Mouse (Mus musculus): ENCODE results near the gene Arhgdig. TPM values are rescaled to one million over a fixed set of nuclear protein-coding genes. Genes with fewer than 3 reads are reported as not detected.
"Not testable (repeated sequence)": the region's sequence is repeated elsewhere in the genome, so short reads cannot be mapped to it uniquely, and the experiment has no call there.

Arhgdig gene
- polyA plus RNA-seq, 1 experiment from 2014 or later = 14.4 TPM

- H3K4me3 ChIP-seq (replicated peaks) = no peak overlapping the region
- no peaks in the 10 kb centered on the region for H3K9me3 ChIP-seq (replicated peaks)
- no peaks in the 10 kb centered on the region for H3K4me1 ChIP-seq (replicated peaks)
- no peak overlapping the region for H3K4me2 ChIP-seq
- no peak for ATAC-seq (ENCODE audit: insufficient read depth)
- no peak overlapping the region for H3K27ac ChIP-seq (replicated peaks)
- H3K27me3 ChIP-seq = no peaks in the 10 kb centered on the region
- H3K9ac ChIP-seq = no peak overlapping the region
- H3K36me3 ChIP-seq (replicated peaks) = peaks cover 52% of the 10 kb centered on the region
These were observed 29.0 kb downstream of the Arhgdig start for GRCm38 (mm10) chr17:26178611-26179010.

- ATAC-seq (ENCODE audit: insufficient read depth); H3K27ac ChIP-seq (replicated peaks); H3K4me3 ChIP-seq (replicated peaks); H3K9ac ChIP-seq; H3K9me3 ChIP-seq (replicated peaks); H3K4me1 ChIP-seq (replicated peaks); H3K4me2 ChIP-seq; H3K27me3 ChIP-seq: not testable (repeated sequence)
- WGBS (ENCODE audit: insufficient replicate concordance) = 65% methylated on average over 2 of the region's 2 CpGs
- peaks cover 36% of the 10 kb centered on the region for H3K36me3 ChIP-seq (replicated peaks)
These were observed 32.3 kb downstream of the Arhgdig start for GRCm38 (mm10) chr17:26175248-26175647.

GRCm38 (mm10) chr17:26168039-26168438 lies 39.5 kb downstream of the Arhgdig start:
- H3K27ac ChIP-seq (replicated peaks) = no peak overlapping the region
- H3K27me3 ChIP-seq = no peaks in the 10 kb centered on the region
- H3K9ac ChIP-seq = no peak overlapping the region
- no peaks in the 10 kb centered on the region for H3K9me3 ChIP-seq (replicated peaks)
- no peak for ATAC-seq (ENCODE audit: insufficient read depth)
- H3K4me1 ChIP-seq (replicated peaks) = 0 out of 2 replicates have a peak, but pooled peaks cover 3% of the 10 kb centered on the region
- peaks cover 5% of the 10 kb centered on the region; the same call in 1 of the 2 replicates for H3K36me3 ChIP-seq (replicated peaks)
- 15% methylated on average over 2 of the region's 2 CpGs for WGBS (ENCODE audit: insufficient replicate concordance)
- H3K4me2 ChIP-seq = no peak overlapping the region
- no peak overlapping the region for H3K4me3 ChIP-seq (replicated peaks)

GRCm38 (mm10) chr17:26162736-26163135 lies 44.9 kb downstream of the Arhgdig start:
- Histone ChIP-seq H3K9ac (no peak overlapping the region), H3K27me3 (no peaks in the 10 kb centered on the region), H3K27ac (replicated peaks) (no peak overlapping the region), H3K36me3 (replicated peaks) (peaks cover 5% of the 10 kb centered on the region; the same call in 1 of the 2 replicates), H3K4me3 (replicated peaks) (no peak overlapping the region), H3K4me2 (no peak overlapping the region), H3K4me1 (replicated peaks) (no peaks in the 10 kb centered on the region), H3K9me3 (replicated peaks) (no peaks in the 10 kb centered on the region)
- 83% methylated on average over 1 of the region's 1 CpGs for WGBS (ENCODE audit: insufficient replicate concordance)
- no peak for ATAC-seq (ENCODE audit: insufficient read depth)

- Histone ChIP-seq H3K4me1 (replicated peaks) (no peaks in the 10 kb centered on the region), H3K9ac (no peak overlapping the region), H3K4me3 (replicated peaks) (no peak overlapping the region), H3K9me3 (replicated peaks) (no peaks in the 10 kb centered on the region), H3K4me2 (no peak overlapping the region), H3K27ac (replicated peaks) (no peak overlapping the region), H3K27me3 (no peaks in the 10 kb centered on the region), H3K36me3 (replicated peaks) (peaks cover 64% of the 10 kb centered on the region)
- ATAC-seq (ENCODE audit: insufficient read depth) = no peak
- WGBS (ENCODE audit: insufficient replicate concordance) = 68% methylated on average over 2 of the region's 2 CpGs
These were observed 55.5 kb downstream of the Arhgdig start for GRCm38 (mm10) chr17:26151886-26152630.

Other genes with a start within 250 kb of the Arhgdig start
- 9.7 and 11.4 TPM in 2 replicates for gene Capn15, start 222.0 kb downstream of the Arhgdig start, polyA plus RNA-seq (2015; fragmentation: Nextera tagmentation; extraction: Ambion mirVana)
- 2.1 and 2.3 TPM in 2 replicates for gene Rab11fip3, start 138.2 kb downstream of the Arhgdig start, polyA plus RNA-seq (2015; fragmentation: Nextera tagmentation; extraction: Ambion mirVana)
- gene Decr2, start 117.4 kb downstream of the Arhgdig start, polyA plus RNA-seq (2015; fragmentation: Nextera tagmentation; extraction: Ambion mirVana) = 14.7 and 17.2 TPM in 2 replicates
- 34.6 and 35.5 TPM in 2 replicates for gene Nme4, start 112.2 kb downstream of the Arhgdig start, polyA plus RNA-seq (2015; fragmentation: Nextera tagmentation; extraction: Ambion mirVana)
- gene Tmem8, start 94.5 kb downstream of the Arhgdig start, polyA plus RNA-seq (2015; fragmentation: Nextera tagmentation; extraction: Ambion mirVana) = 1.5 and 1.7 TPM in 2 replicates
- gene Mrpl28, start 84.3 kb downstream of the Arhgdig start, polyA plus RNA-seq (2015; fragmentation: Nextera tagmentation; extraction: Ambion mirVana) = 120 and 124 TPM in 2 replicates
- gene Axin1, start 69.1 kb downstream of the Arhgdig start, polyA plus RNA-seq (2015; fragmentation: Nextera tagmentation; extraction: Ambion mirVana) = 7.1 and 9.1 TPM in 2 replicates
- 72.3 and 75.1 TPM in 2 replicates for gene Pdia2, start 8.7 kb downstream of the Arhgdig start, polyA plus RNA-seq (2015; fragmentation: Nextera tagmentation; extraction: Ambion mirVana)
- gene Rgs11, start 4.8 kb downstream of the Arhgdig start, polyA plus RNA-seq (2015; fragmentation: Nextera tagmentation; extraction: Ambion mirVana) = 0.24 and 0.36 TPM in 2 replicates
- gene Fam234a, start 36.5 kb upstream of the Arhgdig start, polyA plus RNA-seq (2015; fragmentation: Nextera tagmentation; extraction: Ambion mirVana) = 16.4 and 18.3 TPM in 2 replicates
- 28.9 and 29.0 TPM in 2 replicates for gene Luc7l, start 45.1 kb upstream of the Arhgdig start, polyA plus RNA-seq (2015; fragmentation: Nextera tagmentation; extraction: Ambion mirVana)
- 0.03 and 0.05 TPM in 2 replicates for gene Neurl1b, start 207.0 kb upstream of the Arhgdig start, polyA plus RNA-seq (2015; fragmentation: Nextera tagmentation; extraction: Ambion mirVana)